Mouse (Mus musculus) forebrain, embryonic 11.5 days (tissue): Measurements from ENCODE around the gene Suds3. TPM values are rescaled to one million over a fixed set of nuclear protein-coding genes. Genes with fewer than 3 reads are reported as not detected.
A peak's percentile ranks its signal among the peaks of the same experiment; 100 is the strongest.

Source experiments
- ATAC-seq: fragments of 200-750 bp; cut with Nextera tagmentation; replicated peaks from 2 replicates; pipeline ENCODE4 v1.8.0; 2017; ENCODE audit warnings: moderate TSS enrichment; ENCODE audit not compliant: low FRiP score
- DNase-seq: peaks from one replicate; pipeline ENCODE4 v3.0.0-alpha.2; 2017; ENCODE audit warnings: low spot score
- H3K27ac ChIP-seq: fragments of 300-500 bp; sonication (generic); 2 replicates; pipeline ENCODE4 v1.5.1; 2014; ENCODE audit warnings: low read depth, low read length
- H3K27me3 ChIP-seq: fragments of 300-500 bp; sonication (generic); 2 replicates; pipeline ENCODE4 v1.6.1; 2014; ENCODE audit warnings: mild to moderate bottlenecking, low read length, mixed read lengths; ENCODE audit not compliant: control insufficient read depth, insufficient read depth
- H3K36me3 ChIP-seq: fragments of 300-500 bp; sonication (generic); 2 replicates; pipeline ENCODE4 v1.6.1; 2014; ENCODE audit warnings: mild to moderate bottlenecking, low read length, moderate library complexity, mixed read lengths; ENCODE audit not compliant: control insufficient read depth, insufficient read depth
- H3K4me1 ChIP-seq: fragments of 300-500 bp; sonication (generic); replicated peaks from 2 replicates; pipeline ENCODE4 v1.6.1; 2014; ENCODE audit warnings: low read length, mixed read lengths; ENCODE audit not compliant: control insufficient read depth, insufficient read depth
- H3K4me2 ChIP-seq: fragments of 300-500 bp; sonication (generic); 2 replicates; pipeline ENCODE4 v1.6.1; 2014; ENCODE audit warnings: low read depth, mild to moderate bottlenecking, low read length, moderate library complexity, mixed read lengths; ENCODE audit not compliant: severe bottlenecking
- H3K4me3 ChIP-seq: fragments of 300-500 bp; sonication (generic); 2 replicates; pipeline ENCODE4 v1.5.1; 2014; ENCODE audit warnings: low read depth, low read length
- H3K9ac ChIP-seq: fragments of 300-500 bp; sonication (generic); 2 replicates; pipeline ENCODE4 v1.6.1; 2014; ENCODE audit warnings: low read length
- H3K9me3 ChIP-seq: fragments of 300-500 bp; sonication (generic); 2 replicates; pipeline ENCODE4 v1.6.1; 2016; ENCODE audit warnings: low read length, mixed read lengths; ENCODE audit not compliant: control insufficient read depth
- WGBS: fragments of 180-500 bp; shearing (Covaris S2); extraction: QIAGEN DNeasy Blood & Tissue Kit; methylation state at CpG from one replicate; pipeline ENCODE4 v1.1.7; 2014; 5-methylcytosine and 5-hydroxymethylcytosine counted together
- polyA plus RNA-seq: library from polyadenylated mRNA; unstranded; fragments of >200 nt; fragmentation: Nextera tagmentation; extraction: Ambion mirVana; gene quantifications from 2 replicates; pipeline ENCODE4 v1.2.1, GENCODE M21; 2014

The Suds3 gene
- polyA plus RNA-seq, 1 experiment from 2014 or later, result 52.1 TPM

DNA sequence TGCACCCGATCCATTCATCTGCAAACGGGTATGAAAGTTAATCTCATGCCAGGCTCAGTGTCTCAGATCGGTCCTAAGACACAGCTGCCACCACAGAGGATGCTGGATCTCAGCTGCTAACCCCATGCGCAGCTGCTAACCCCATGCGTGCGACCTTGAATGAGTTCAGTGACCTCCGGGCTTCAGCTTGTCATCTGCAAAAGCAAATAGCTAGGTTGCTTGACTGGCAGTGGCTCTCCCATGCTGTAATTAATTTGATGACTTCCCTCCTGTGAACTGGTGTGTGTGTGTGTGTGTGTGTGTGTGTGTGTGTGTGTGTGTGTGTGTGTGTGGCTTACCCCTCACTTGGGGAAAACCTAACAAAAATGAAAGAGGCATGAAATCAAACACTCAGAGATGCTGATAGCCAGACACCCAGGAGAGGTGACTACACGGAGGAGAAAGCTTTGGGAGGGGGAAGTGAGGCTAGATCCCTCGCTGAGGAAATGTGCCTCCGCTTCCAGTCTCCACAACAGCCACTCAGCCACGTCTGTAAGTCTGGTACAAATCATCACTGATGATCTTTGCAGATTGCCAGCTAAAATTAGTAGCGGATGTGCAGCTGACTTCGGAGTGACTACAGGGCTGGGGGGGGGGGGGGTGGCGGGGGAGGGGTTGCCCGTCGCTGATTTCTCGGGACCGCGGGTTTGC is 47.0 kb downstream of the Suds3 start:
- 34% methylated on average over 19 of the region's 19 CpGs for WGBS
- Histone ChIP-seq H3K9ac (no peak overlapping the region), H3K4me3 (no peak overlapping the region), H3K27ac (no peak overlapping the region), H3K4me1 (no peaks in the 10 kb centered on the region), H3K36me3 (no peaks in the 10 kb centered on the region), H3K4me2 (0 out of 2 replicates have a peak overlapping the region, but pooled peaks have one; percentile 8), H3K27me3 (no peaks in the 10 kb centered on the region), H3K9me3 (no peaks in the 10 kb centered on the region)
- ATAC-seq (no peak), DNase-seq (peak; percentile 53)

GRCm38 (mm10) chr5:117068181-117068580 is 47.7 kb downstream of the Suds3 start:
- H3K4me3 ChIP-seq, result no peak overlapping the region
- no peaks in the 10 kb centered on the region for H3K36me3 ChIP-seq
- no peaks in the 10 kb centered on the region for H3K27me3 ChIP-seq
- no peak overlapping the region for H3K4me2 ChIP-seq
- H3K9me3 ChIP-seq, result no peaks in the 10 kb centered on the region
- ATAC-seq (no peak), DNase-seq (peak; percentile 57)
- WGBS, result 79% methylated on average over 13 of the region's 13 CpGs
- H3K27ac ChIP-seq, result no peak overlapping the region
- H3K9ac ChIP-seq, result no peak overlapping the region
- H3K4me1 ChIP-seq, result no peaks in the 10 kb centered on the region

GRCm38 (mm10) chr5:117061251-117061650 is 54.7 kb downstream of the Suds3 start:
- Histone ChIP-seq H3K4me1 (no peaks in the 10 kb centered on the region), H3K36me3 (no peaks in the 10 kb centered on the region), H3K4me2 (no peak overlapping the region), H3K4me3 (no peak overlapping the region), H3K27me3 (no peaks in the 10 kb centered on the region), H3K27ac (no peak overlapping the region), H3K9me3 (no peaks in the 10 kb centered on the region), H3K9ac (no peak overlapping the region)
- WGBS, result 59% methylated on average over 2 of the region's 2 CpGs
- ATAC-seq, result no peak
- no peak for DNase-seq

- Histone ChIP-seq H3K4me3 (no peak overlapping the region), H3K9me3 (no peaks in the 10 kb centered on the region), H3K9ac (no peak overlapping the region), H3K27me3 (no peaks in the 10 kb centered on the region), H3K4me1 (no peaks in the 10 kb centered on the region), H3K4me2 (no peak overlapping the region), H3K36me3 (no peaks in the 10 kb centered on the region), H3K27ac (no peak overlapping the region)
- ATAC-seq (no peak), DNase-seq (no peak)
- WGBS, result 84% methylated on average over 18 of the region's 18 CpGs
Measured at GRCm38 (mm10) chr5:117060484-117061130, 55.3 kb downstream of the Suds3 start.

DNA sequence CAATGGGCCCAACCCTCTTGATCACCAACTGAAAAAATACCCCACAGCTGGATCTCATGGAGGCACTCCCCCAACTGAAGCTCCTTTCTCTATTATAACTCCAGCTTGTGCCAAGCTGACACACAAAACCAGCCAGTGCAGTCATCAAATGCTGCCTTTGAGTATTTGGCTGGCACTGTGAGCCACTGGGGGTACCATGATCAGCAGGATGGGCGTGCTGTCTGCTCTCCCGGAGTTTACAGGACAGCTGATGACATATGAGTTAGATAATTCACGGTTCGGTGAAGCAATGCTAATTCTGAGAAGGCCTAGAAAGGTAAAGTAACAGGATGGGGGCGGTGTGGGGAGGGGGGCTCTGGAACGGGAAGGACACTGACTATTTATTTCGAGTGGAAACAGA is 66.0 kb downstream of the Suds3 start:
- H3K4me1 ChIP-seq, result no peaks in the 10 kb centered on the region
- ATAC-seq (no peak), DNase-seq (no peak)
- H3K4me2 ChIP-seq, result no peak overlapping the region
- WGBS, result 93% methylated on average over 7 of the region's 7 CpGs
- H3K9ac ChIP-seq, result no peak overlapping the region
- no peaks in the 10 kb centered on the region for H3K36me3 ChIP-seq
- H3K27ac ChIP-seq, result no peak overlapping the region
- no peaks in the 10 kb centered on the region for H3K9me3 ChIP-seq
- no peaks in the 10 kb centered on the region for H3K27me3 ChIP-seq
- no peak overlapping the region for H3K4me3 ChIP-seq

GRCm38 (mm10) chr5:117045101-117045500 is 70.8 kb downstream of the Suds3 start:
- DNase-seq (no peak), ATAC-seq (no peak)
- Histone ChIP-seq H3K9me3 (no peaks in the 10 kb centered on the region), H3K9ac (no peak overlapping the region), H3K27ac (no peak overlapping the region), H3K4me2 (no peak overlapping the region), H3K4me1 (no peaks in the 10 kb centered on the region), H3K27me3 (no peaks in the 10 kb centered on the region), H3K4me3 (no peak overlapping the region), H3K36me3 (no peaks in the 10 kb centered on the region)
- WGBS, result 76% methylated on average over 10 of the region's 10 CpGs

DNA sequence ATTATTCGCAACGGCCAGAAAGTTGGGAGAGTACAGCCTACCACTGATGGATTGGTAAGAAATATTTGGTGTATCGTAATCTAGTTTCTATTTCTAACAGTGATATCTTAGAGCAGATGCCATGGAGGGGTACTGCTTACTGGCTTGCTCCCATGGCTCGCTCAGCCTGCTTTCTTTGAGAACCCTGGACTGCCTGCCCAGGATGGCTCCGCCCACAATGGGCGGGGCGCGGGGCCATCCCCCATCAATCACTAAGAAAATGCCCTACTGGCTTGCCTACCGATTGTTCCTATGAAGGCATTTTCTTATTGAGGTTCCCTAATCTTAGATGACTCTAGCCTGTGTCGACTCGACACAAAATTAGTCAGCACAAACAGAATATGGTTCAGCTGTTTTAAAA is 73.3 kb downstream of the Suds3 start:
- DNase-seq (no peak), ATAC-seq (no peak)
- no peaks in the 10 kb centered on the region for H3K4me1 ChIP-seq
- no peak overlapping the region for H3K27ac ChIP-seq
- H3K27me3 ChIP-seq, result no peaks in the 10 kb centered on the region
- H3K4me3 ChIP-seq, result no peak overlapping the region
- no peaks in the 10 kb centered on the region for H3K36me3 ChIP-seq
- 68% methylated on average over 11 of the region's 11 CpGs for WGBS
- no peaks in the 10 kb centered on the region for H3K9me3 ChIP-seq
- no peak overlapping the region for H3K4me2 ChIP-seq
- no peak overlapping the region for H3K9ac ChIP-seq
